Mouse (Mus musculus): ENCODE data around the gene Chd6.

GRCm38 (mm10) chr2:161004338-161004737, 104.5 kb downstream of the Chd6 start:
- TF ChIP-seq CTCF (conservative IDR thresholded peaks at IDR 0.05 in 1 of 2, IDR thresholded peaks at IDR 0.05 in 1 of 2; ENCODE audit: low read depth in 2 of 2, low read length in 2 of 2) (no peak), USF1 (IDR thresholded peaks at IDR 0.05; ENCODE audit: low read depth, low read length) (no peak), TBP (conservative IDR thresholded peaks at IDR 0.05; ENCODE audit: low read depth, low read length) (no peak), UBTF (IDR thresholded peaks at IDR 0.05; ENCODE audit: low read depth, low read length) (no peak), POLR2A (IDR thresholded peaks at IDR 0.05; ENCODE audit: low read depth, low read length) (no peak), MAZ (IDR thresholded peaks at IDR 0.05; ENCODE audit: low read depth, low read length) (no peak), ZC3H11A (IDR thresholded peaks at IDR 0.05; ENCODE audit: low read depth, low read length) (no peak), EP300 (IDR thresholded peaks at IDR 0.05; ENCODE audit: low read length) (no peak)
